Mouse (Mus musculus): ENCODE results near the gene Ado. TPM values are rescaled to one million over a fixed set of nuclear protein-coding genes. Genes with fewer than 3 reads are reported as not detected.

The Ado gene
- polyA plus RNA-seq, 1 experiment from 2014 or later, result 24.2 TPM

DNA sequence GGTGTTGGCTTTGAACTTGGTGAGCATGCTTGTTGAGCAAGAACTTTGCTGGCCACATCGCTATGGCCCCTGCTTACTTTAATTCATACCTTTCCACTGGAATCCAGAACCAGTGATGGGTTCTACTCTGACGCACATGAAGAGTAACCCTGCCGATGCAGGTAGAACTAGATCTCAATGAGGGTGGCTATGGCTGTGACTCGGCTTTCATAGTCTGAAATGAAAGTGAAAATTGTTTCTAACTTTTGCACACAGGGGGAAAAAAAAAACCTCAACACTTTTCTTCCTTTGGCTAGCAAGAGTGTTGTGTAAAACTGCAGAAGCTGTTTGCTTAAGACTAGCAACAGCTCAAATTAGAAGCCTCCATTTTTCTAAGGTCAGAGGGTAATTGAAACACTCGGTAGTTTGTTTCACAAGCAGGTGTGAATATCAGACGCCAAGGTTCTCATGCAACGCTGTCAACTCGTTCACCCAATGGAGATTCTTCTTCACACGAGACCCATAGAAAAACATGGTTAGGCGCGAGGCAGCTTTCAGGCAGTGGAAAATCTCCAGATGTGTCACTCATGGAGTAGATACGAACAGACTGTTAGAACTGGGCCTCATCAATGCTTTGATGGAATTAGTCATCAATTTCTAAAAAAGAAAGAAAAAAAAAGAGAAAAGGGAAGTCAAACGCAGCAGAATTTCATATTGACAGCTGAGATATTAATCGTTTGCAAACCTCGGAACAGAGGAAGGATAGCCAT, 51.4 kb downstream of the Ado start:
- no peak overlapping the region for H3K4me3 ChIP-seq (ENCODE audit: low read depth, low read length)
- no peaks in the 10 kb centered on the region for H3K36me3 ChIP-seq (ENCODE audit: control insufficient read depth, insufficient read depth, low read length)
- DNase-seq (ENCODE audit: low spot score), result no peak
- H3K4me2 ChIP-seq (replicated peaks; ENCODE audit: low read depth), result no peak overlapping the region
- no peaks in the 10 kb centered on the region for H3K4me1 ChIP-seq (replicated peaks; ENCODE audit: control insufficient read depth, insufficient read depth)
- H3K9ac ChIP-seq (ENCODE audit: low read length), result no peak overlapping the region
- H3K9me3 ChIP-seq (ENCODE audit: control insufficient read depth, low read length), result no peaks in the 10 kb centered on the region
- ATAC-seq (ENCODE audit: low FRiP score, low TSS enrichment), result no peak
- WGBS, result 88% methylated on average over 15 of the region's 15 CpGs
- no peaks in the 10 kb centered on the region for H3K27me3 ChIP-seq (ENCODE audit: control insufficient read depth, insufficient read depth, low read length)
- no peak overlapping the region for H3K27ac ChIP-seq (replicated peaks)
- TF ChIP-seq CTCF (IDR thresholded peaks at IDR 0.05; ENCODE audit: low read depth) (no peak), EP300 (optimal IDR thresholded peaks at IDR 0.05) (no peak)

Other genes with a start within 250 kb of the Ado start
- 0.34 and 0.58 TPM in 2 replicates for gene Egr2, start 13.5 kb downstream of the Ado start, polyA plus RNA-seq (2015; fragmentation: Nextera tagmentation; extraction: Ambion mirVana)

Data from stomach, postnatal 0 days (tissue).